Mouse (Mus musculus) lung, embryonic 14.5 days (tissue): ENCODE results near the gene Mapkapk2. TPM values are rescaled to one million over a fixed set of nuclear protein-coding genes. Genes with fewer than 3 reads are reported as not detected.

Experiments used
- ATAC-seq: fragments of 200-750 bp; cut with Nextera tagmentation; 2 replicates; pipeline ENCODE4 v1.8.0; 2017; ENCODE audit warnings: mild to moderate bottlenecking, moderate TSS enrichment, moderate library complexity; ENCODE audit not compliant: insufficient read depth
- DNase-seq: peaks from one replicate; pipeline ENCODE4 v3.0.0-alpha.2; 2015
- H3K27ac ChIP-seq: fragments of 300-500 bp; sonication (generic); 2 replicates; pipeline ENCODE4 v1.5.1; 2014; ENCODE audit warnings: low read depth, mild to moderate bottlenecking, moderate library complexity
- H3K27me3 ChIP-seq: fragments of 300-500 bp; sonication (generic); 2 replicates; pipeline ENCODE4 v1.6.1; 2014; ENCODE audit warnings: low read length, control low read depth; ENCODE audit not compliant: insufficient read depth
- H3K36me3 ChIP-seq: fragments of 300-500 bp; sonication (generic); 2 replicates; pipeline ENCODE4 v1.6.1; 2014; ENCODE audit warnings: control low read depth; ENCODE audit not compliant: insufficient read depth
- H3K4me1 ChIP-seq: fragments of 300-500 bp; sonication (generic); 2 replicates; pipeline ENCODE4 v1.6.1; 2014; ENCODE audit warnings: antibody characterized with exemption, control low read depth; ENCODE audit not compliant: insufficient read depth
- H3K4me2 ChIP-seq: fragments of 300-500 bp; sonication (generic); 2 replicates; pipeline ENCODE4 v1.6.1; 2014; ENCODE audit warnings: mild to moderate bottlenecking
- H3K4me3 ChIP-seq: fragments of 300-500 bp; sonication (generic); 2 replicates; pipeline ENCODE4 v1.5.1; 2014; ENCODE audit warnings: low read depth, low read length
- H3K9ac ChIP-seq: fragments of 300-500 bp; sonication (generic); 2 replicates; pipeline ENCODE4 v1.6.1; 2014
- H3K9me3 ChIP-seq: fragments of 300-500 bp; sonication (generic); 2 replicates; pipeline ENCODE4 v1.6.1; 2016; ENCODE audit warnings: low read depth, low read length, control low read depth
- CTCF ChIP-seq: IDR thresholded peaks from 2 replicates; pipeline ENCODE4 v1.5.1; 2016; ENCODE audit warnings: antibody characterized with exemption, low read depth
- WGBS: fragments of 180-500 bp; shearing (Covaris S2); extraction: QIAGEN DNeasy Blood & Tissue Kit; methylation state at CpG from one replicate; pipeline ENCODE4 v1.1.7; 2014; 5-methylcytosine and 5-hydroxymethylcytosine counted together
- polyA plus RNA-seq: library from polyadenylated mRNA; unstranded; fragments of >200 nt; fragmentation: Nextera tagmentation; extraction: Ambion mirVana; gene quantifications from 2 replicates; pipeline ENCODE4 v1.2.1, GENCODE M21; 2014

The Mapkapk2 gene
- polyA plus RNA-seq, 1 experiment from 2014 or later = 72.3 TPM

GRCm38 (mm10) chr1:131083122-131083521, 14.5 kb downstream of the Mapkapk2 start:
- peak overlapping the region; percentile 44 for H3K4me2 ChIP-seq
- no peak overlapping the region for H3K4me3 ChIP-seq
- WGBS = 22% methylated on average over 5 of the region's 5 CpGs
- ATAC-seq (0 out of 2 replicates have a peak, but pooled peaks have one; percentile 0), DNase-seq (peak; percentile 43)
- TF ChIP-seq CTCF = no peak
- H3K36me3 ChIP-seq = no peaks in the 10 kb centered on the region
- no peaks in the 10 kb centered on the region for H3K27me3 ChIP-seq
- H3K9me3 ChIP-seq = no peaks in the 10 kb centered on the region
- H3K9ac ChIP-seq = no peak overlapping the region
- H3K27ac ChIP-seq = peak overlapping the region; percentile 94
- H3K4me1 ChIP-seq = peaks cover 64% of the 10 kb centered on the region

GRCm38 (mm10) chr1:131080686-131081085, 16.9 kb downstream of the Mapkapk2 start:
- no peak for DNase-seq
- Histone ChIP-seq H3K4me3 (no peak overlapping the region), H3K27ac (peak overlapping the region; percentile 6)

GRCm38 (mm10) chr1:131079762-131080161, 17.9 kb downstream of the Mapkapk2 start:
- H3K27ac ChIP-seq = no peak overlapping the region
- DNase-seq (peak; percentile 33), ATAC-seq (no peak)
- H3K4me3 ChIP-seq = no peak overlapping the region
- no peaks in the 10 kb centered on the region for H3K9me3 ChIP-seq
- TF ChIP-seq CTCF = peak; percentile 37; the same call in 1 of the 2 replicates
- H3K36me3 ChIP-seq = no peaks in the 10 kb centered on the region
- 45% methylated on average over 4 of the region's 4 CpGs for WGBS
- no peak overlapping the region for H3K9ac ChIP-seq
- no peak overlapping the region for H3K4me2 ChIP-seq
- H3K27me3 ChIP-seq = no peaks in the 10 kb centered on the region
- H3K4me1 ChIP-seq = peaks cover 48% of the 10 kb centered on the region

More at GRCm38 (mm10) chr1:131080686-131081085, 16.9 kb downstream of the Mapkapk2 start:
- Histone ChIP-seq H3K9me3 (no peaks in the 10 kb centered on the region), H3K4me1 (peaks cover 46% of the 10 kb centered on the region), H3K27me3 (no peaks in the 10 kb centered on the region), H3K4me2 (no peak overlapping the region), H3K36me3 (no peaks in the 10 kb centered on the region), H3K9ac (no peak overlapping the region)
- no peak for ATAC-seq
- 88% methylated on average over 1 of the region's 1 CpGs for WGBS
- no peak for TF ChIP-seq CTCF

- H3K4me2 ChIP-seq = no peak overlapping the region
- peaks cover 47% of the 10 kb centered on the region for H3K4me1 ChIP-seq
- no peak overlapping the region for H3K4me3 ChIP-seq
- peak; percentile 33; the same call in 1 of the 2 replicates for ATAC-seq
- TF ChIP-seq CTCF = no peak
- no peaks in the 10 kb centered on the region for H3K9me3 ChIP-seq
- H3K27ac ChIP-seq = peak overlapping the region; percentile 47; the same call in 1 of the 2 replicates
- H3K27me3 ChIP-seq = no peaks in the 10 kb centered on the region
- H3K9ac ChIP-seq = no peak overlapping the region
- 63% methylated on average over 3 of the region's 3 CpGs for WGBS
- peak; percentile 64 for DNase-seq
- H3K36me3 ChIP-seq = no peaks in the 10 kb centered on the region
These were observed 18.8 kb downstream of the Mapkapk2 start for GRCm38 (mm10) chr1:131078761-131079330.

GRCm38 (mm10) chr1:131075098-131075791, 22.4 kb downstream of the Mapkapk2 start:
- 67% methylated on average over 7 of the region's 7 CpGs for WGBS
- ATAC-seq = no peak
- no peaks in the 10 kb centered on the region for H3K36me3 ChIP-seq
- no peak overlapping the region for H3K9ac ChIP-seq
- DNase-seq = no peak
- no peaks in the 10 kb centered on the region for H3K27me3 ChIP-seq
- H3K27ac ChIP-seq = no peak overlapping the region
- no peaks in the 10 kb centered on the region for H3K9me3 ChIP-seq
- no peak for TF ChIP-seq CTCF
- H3K4me1 ChIP-seq = peaks cover 25% of the 10 kb centered on the region
- no peak overlapping the region for H3K4me2 ChIP-seq
- H3K4me3 ChIP-seq = no peak overlapping the region

GRCm38 (mm10) chr1:131074524-131074938, 23.1 kb downstream of the Mapkapk2 start:
- no peaks in the 10 kb centered on the region for H3K36me3 ChIP-seq
- H3K27ac ChIP-seq = peak overlapping the region; percentile 63; the same call in 1 of the 2 replicates
- no peaks in the 10 kb centered on the region for H3K27me3 ChIP-seq
- H3K4me3 ChIP-seq = no peak overlapping the region
- peak; percentile 49; the same call in 1 of the 2 replicates for ATAC-seq
- H3K9ac ChIP-seq = no peak overlapping the region
- no peak for TF ChIP-seq CTCF
- no peak overlapping the region; the same call in 1 of the 2 replicates for H3K4me2 ChIP-seq
- H3K9me3 ChIP-seq = no peaks in the 10 kb centered on the region
- H3K4me1 ChIP-seq = peaks cover 25% of the 10 kb centered on the region
- peak; percentile 54 for DNase-seq
- 46% methylated on average over 8 of the region's 8 CpGs for WGBS

GRCm38 (mm10) chr1:131072376-131072990, 25.1 kb downstream of the Mapkapk2 start:
- Histone ChIP-seq H3K27me3 (no peaks in the 10 kb centered on the region), H3K27ac (no peak overlapping the region), H3K36me3 (no peaks in the 10 kb centered on the region), H3K4me2 (no peak overlapping the region), H3K9me3 (no peaks in the 10 kb centered on the region), H3K4me1 (peaks cover 20% of the 10 kb centered on the region), H3K4me3 (no peak overlapping the region), H3K9ac (no peak overlapping the region)
- ATAC-seq = no peak
- no peak for TF ChIP-seq CTCF
- WGBS = 87% methylated on average over 7 of the region's 7 CpGs
- DNase-seq = no peak
